Mouse (Mus musculus): ENCODE measurements around the gene Cadm4. TPM values are rescaled to one million over a fixed set of nuclear protein-coding genes. Genes with fewer than 3 reads are reported as not detected.

The Cadm4 gene
- total RNA-seq, 1 experiment, result 10.8 TPM

DNA sequence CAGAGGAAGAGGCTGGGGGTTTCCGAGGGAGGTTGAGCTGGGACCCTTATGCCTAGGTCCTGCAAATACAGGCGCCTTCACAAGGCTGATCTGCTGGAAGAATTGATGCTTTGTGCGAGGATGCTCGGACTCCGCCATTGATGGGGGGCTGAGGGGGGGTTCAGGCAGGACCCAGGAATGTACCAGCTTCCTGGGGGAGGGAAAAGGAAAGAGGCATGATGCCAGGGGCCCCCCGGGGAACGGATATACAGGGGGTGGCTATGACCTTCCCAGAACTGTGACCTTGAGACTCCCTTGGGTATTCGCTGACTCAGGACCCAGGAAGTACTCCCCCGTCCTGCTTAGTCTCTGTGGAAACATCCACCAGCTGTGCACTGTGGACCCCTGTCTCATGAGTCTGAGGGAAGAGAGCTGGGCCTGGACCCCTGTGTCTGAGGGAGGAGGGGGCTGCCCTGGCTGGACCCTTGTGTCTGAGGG, 4.9 kb downstream of the Cadm4 start:
- no peak for DNase-seq (ENCODE audit: low read depth, low spot score)
- Histone ChIP-seq H3K9me3 (ENCODE audit: control insufficient read depth, insufficient read depth, low read depth, low read length) (no peaks in the 10 kb centered on the region), H3K4me1 (ENCODE audit: control insufficient read depth in 2 of 2, insufficient read depth in 2 of 2, low read length in 2 of 2, poor library complexity in 1 of 2) (peaks cover 0 to 8% of the 10 kb centered on the region in 2 experiments; a peak in 1 of 4 replicates), H3K4me3 (ENCODE audit: insufficient read depth in 1 of 2, low read depth in 1 of 2, low read length in 2 of 2, poor library complexity in 1 of 2, severe bottlenecking in 1 of 2) (no peak overlapping the region), H3K27ac (ENCODE audit: insufficient read depth, low read depth, low read length, poor library complexity, severe bottlenecking) (no peak overlapping the region), H3K36me3 (ENCODE audit: control insufficient read depth, insufficient read depth, low read length, poor library complexity, severe bottlenecking) (no peaks in the 10 kb centered on the region), H3K9ac (ENCODE audit: insufficient read depth, low read depth, low read length, poor library complexity, severe bottlenecking) (no peak overlapping the region)
- TF ChIP-seq CHD2 (IDR thresholded peaks at IDR 0.05; ENCODE audit: low read depth, low read length), result no peak
- TF ChIP-seq MAFK (IDR thresholded peaks at IDR 0.05; ENCODE audit: insufficient read depth, low read depth, low read length), result peak; percentile 49; the same call in 1 of the 2 replicates
- in situ Hi-C loops (cut with MboI; ENCODE audit: low sequenced_read_pairs in 2 of 2, unreplicated experiment in 2 of 2), result no loop called here

- no peaks in the 10 kb centered on the region for H3K36me3 ChIP-seq (ENCODE audit: control insufficient read depth, insufficient read depth, low read length, poor library complexity, severe bottlenecking)
- in situ Hi-C loops (cut with MboI; ENCODE audit: low sequenced_read_pairs in 2 of 2, unreplicated experiment in 2 of 2), result no loop called here
- no peaks in the 10 kb centered on the region for H3K9me3 ChIP-seq (ENCODE audit: control insufficient read depth, insufficient read depth, low read depth, low read length)
- no peak for TF ChIP-seq MAFK (IDR thresholded peaks at IDR 0.05; ENCODE audit: insufficient read depth, low read depth, low read length)
- TF ChIP-seq HCFC1 (IDR thresholded peaks at IDR 0.05; ENCODE audit: borderline replicate concordance, insufficient read depth, low read length), result no peak
- TF ChIP-seq ZNF384 (IDR thresholded peaks at IDR 0.05; ENCODE audit: low read depth, low read length), result no peak
- no peak for TF ChIP-seq ZC3H11A (IDR thresholded peaks at IDR 0.05; ENCODE audit: borderline replicate concordance, low read depth, low read length)
- no peak for TF ChIP-seq CHD2 (IDR thresholded peaks at IDR 0.05; ENCODE audit: low read depth, low read length)
- no peak overlapping the region for H3K9ac ChIP-seq (ENCODE audit: insufficient read depth, low read depth, low read length, poor library complexity, severe bottlenecking)
- peaks cover 0 to 8% of the 10 kb centered on the region in 2 experiments; a peak in 1 of 4 replicates for H3K4me1 ChIP-seq (ENCODE audit: control insufficient read depth in 2 of 2, insufficient read depth in 2 of 2, low read length in 2 of 2, poor library complexity in 1 of 2)
- no peak overlapping the region for H3K4me3 ChIP-seq (ENCODE audit: insufficient read depth in 1 of 2, low read depth in 1 of 2, low read length in 2 of 2, poor library complexity in 1 of 2, severe bottlenecking in 1 of 2)
- DNase-seq (ENCODE audit: low read depth, low spot score), result no peak
- no peak overlapping the region for H3K27ac ChIP-seq (ENCODE audit: insufficient read depth, low read depth, low read length, poor library complexity, severe bottlenecking)
These were observed 5.6 kb downstream of the Cadm4 start for GRCm38 (mm10) chr7:24487403-24487802.

GRCm38 (mm10) chr7:24488303-24488702, 6.5 kb downstream of the Cadm4 start:
- H3K9ac ChIP-seq (ENCODE audit: insufficient read depth, low read depth, low read length, poor library complexity, severe bottlenecking), result no peak overlapping the region
- TF ChIP-seq HCFC1 (IDR thresholded peaks at IDR 0.05; ENCODE audit: borderline replicate concordance, insufficient read depth, low read length) (no peak), ZC3H11A (IDR thresholded peaks at IDR 0.05; ENCODE audit: borderline replicate concordance, low read depth, low read length) (no peak), ZNF384 (IDR thresholded peaks at IDR 0.05; ENCODE audit: low read depth, low read length) (no peak), MAFK (IDR thresholded peaks at IDR 0.05; ENCODE audit: insufficient read depth, low read depth, low read length) (no peak), CHD2 (IDR thresholded peaks at IDR 0.05; ENCODE audit: low read depth, low read length) (no peak)
- H3K9me3 ChIP-seq (ENCODE audit: control insufficient read depth, insufficient read depth, low read depth, low read length), result no peaks in the 10 kb centered on the region
- no peak for DNase-seq (ENCODE audit: low read depth, low spot score)
- no peaks in the 10 kb centered on the region for H3K36me3 ChIP-seq (ENCODE audit: control insufficient read depth, insufficient read depth, low read length, poor library complexity, severe bottlenecking)
- H3K27ac ChIP-seq (ENCODE audit: insufficient read depth, low read depth, low read length, poor library complexity, severe bottlenecking), result no peak overlapping the region
- peaks cover 0 to 10% of the 10 kb centered on the region in 2 experiments; a peak in 1 of 4 replicates for H3K4me1 ChIP-seq (ENCODE audit: control insufficient read depth in 2 of 2, insufficient read depth in 2 of 2, low read length in 2 of 2, poor library complexity in 1 of 2)
- H3K4me3 ChIP-seq (ENCODE audit: insufficient read depth in 1 of 2, low read depth in 1 of 2, low read length in 2 of 2, poor library complexity in 1 of 2, severe bottlenecking in 1 of 2), result no peak overlapping the region
- in situ Hi-C loops (cut with MboI; ENCODE audit: low sequenced_read_pairs in 2 of 2, unreplicated experiment in 2 of 2), result no loop called here

- H3K9ac ChIP-seq (ENCODE audit: insufficient read depth, low read depth, low read length, poor library complexity, severe bottlenecking), result peak overlapping the region; percentile 44; the same call in 1 of the 2 replicates
- in situ Hi-C loops (cut with MboI; ENCODE audit: low sequenced_read_pairs in 2 of 2, unreplicated experiment in 2 of 2), result loop anchor here in 1 of 2 experiments (25.0 kb wide), 1 partner anchor 88 kb away; no protein-coding TSS in a partner anchor
- no peaks in the 10 kb centered on the region for H3K9me3 ChIP-seq (ENCODE audit: control insufficient read depth, insufficient read depth, low read depth, low read length)
- peak overlapping the region; percentile 60 to 63 for H3K4me3 ChIP-seq (ENCODE audit: insufficient read depth in 1 of 2, low read depth in 1 of 2, low read length in 2 of 2, poor library complexity in 1 of 2, severe bottlenecking in 1 of 2)
- no peaks in the 10 kb centered on the region for H3K36me3 ChIP-seq (ENCODE audit: control insufficient read depth, insufficient read depth, low read length, poor library complexity, severe bottlenecking)
- TF ChIP-seq CHD2 (IDR thresholded peaks at IDR 0.05; ENCODE audit: low read depth, low read length) (no peak), HCFC1 (IDR thresholded peaks at IDR 0.05; ENCODE audit: borderline replicate concordance, insufficient read depth, low read length) (no peak), ZNF384 (IDR thresholded peaks at IDR 0.05; ENCODE audit: low read depth, low read length) (no peak), ZC3H11A (IDR thresholded peaks at IDR 0.05; ENCODE audit: borderline replicate concordance, low read depth, low read length) (no peak), MAFK (IDR thresholded peaks at IDR 0.05; ENCODE audit: insufficient read depth, low read depth, low read length) (no peak)
- DNase-seq (ENCODE audit: low read depth, low spot score), result peak; percentile 83
- no peak overlapping the region for H3K27ac ChIP-seq (ENCODE audit: insufficient read depth, low read depth, low read length, poor library complexity, severe bottlenecking)
- H3K4me1 ChIP-seq (ENCODE audit: control insufficient read depth in 2 of 2, insufficient read depth in 2 of 2, low read length in 2 of 2, poor library complexity in 1 of 2), result peaks cover 3 to 28% of the 10 kb centered on the region in 2 experiments; a peak in 3 of 4 replicates
These were observed 18.2 kb downstream of the Cadm4 start for GRCm38 (mm10) chr7:24499856-24500577.
